Mouse (Mus musculus): Measurements from ENCODE around the gene Spata1. TPM values are rescaled to one million over a fixed set of nuclear protein-coding genes. Genes with fewer than 3 reads are reported as not detected.

Spata1 gene
- polyA plus RNA-seq, 2 experiments from 2014 or later, result 7.8 to 8.1 TPM

DNA sequence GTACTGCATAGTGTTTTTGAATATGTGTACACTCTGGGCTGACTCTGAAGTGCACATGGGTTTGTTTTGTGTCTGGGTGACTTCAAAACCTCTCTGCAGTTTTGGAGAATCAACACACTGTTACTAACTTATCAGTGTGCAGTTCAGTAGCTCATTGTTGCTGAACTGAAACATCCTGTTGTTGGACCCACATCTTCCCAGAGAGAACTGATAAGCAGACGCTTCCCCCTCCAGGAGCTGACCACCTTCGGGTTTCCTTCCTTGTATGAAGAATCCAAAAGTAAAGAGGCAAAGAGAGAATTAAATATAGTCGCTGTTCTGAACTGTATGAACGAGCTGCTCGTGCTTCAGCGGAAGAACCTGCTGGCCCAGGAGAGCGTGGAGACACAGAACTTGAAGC, 80.7 kb downstream of the Spata1 start:
- no peak for ATAC-seq

GRCm38 (mm10) chr3:146417873-146418272, 81.7 kb downstream of the Spata1 start:
- ATAC-seq, result no peak

GRCm38 (mm10) chr3:146414555-146414954, 85.0 kb downstream of the Spata1 start:
- ATAC-seq, result no peak

- no peak for ATAC-seq
Observed at GRCm38 (mm10) chr3:146413992-146414391, 85.6 kb downstream of the Spata1 start.

DNA sequence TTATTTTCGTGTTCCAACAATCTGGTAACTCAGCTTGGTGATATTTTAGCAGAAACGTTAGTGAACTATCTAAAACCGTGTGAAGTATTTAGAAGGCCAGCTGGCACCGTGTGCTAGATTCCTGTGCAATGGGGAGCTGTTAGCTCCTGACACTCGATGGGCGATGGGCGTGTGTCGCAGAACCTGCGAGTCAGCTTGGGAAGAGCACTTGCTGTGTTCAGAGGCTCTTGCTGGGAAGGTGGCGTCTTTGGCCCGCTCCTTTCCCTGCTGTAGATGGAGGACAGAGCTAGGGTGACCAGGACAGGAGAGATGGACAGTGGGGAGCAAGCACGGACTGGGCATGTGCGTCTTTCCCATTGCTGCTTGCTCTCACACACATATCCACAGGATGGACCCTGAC, 86.5 kb downstream of the Spata1 start:
- ATAC-seq, result no peak

GRCm38 (mm10) chr3:146412480-146412879, 87.1 kb downstream of the Spata1 start:
- no peak for ATAC-seq

DNA sequence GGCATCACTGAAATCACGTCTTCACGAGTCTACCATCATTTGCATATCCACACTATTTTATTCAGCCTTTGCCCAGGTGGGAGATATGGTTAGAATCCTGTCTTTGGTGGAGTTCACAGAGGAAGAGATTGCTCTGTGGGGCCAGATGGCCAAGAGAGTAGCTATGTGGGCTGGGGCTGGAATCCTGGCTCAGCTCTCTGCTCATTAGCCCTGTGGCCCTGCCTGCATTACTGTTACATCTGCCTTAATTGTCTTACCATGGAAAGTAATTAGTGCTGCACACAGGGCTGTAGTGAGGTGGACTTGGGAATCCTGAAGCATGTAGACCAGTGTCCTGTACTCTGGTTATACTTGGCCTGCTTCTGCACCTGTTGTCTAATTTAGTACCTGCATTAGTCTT, 87.5 kb downstream of the Spata1 start:
- no peak for ATAC-seq

DNA sequence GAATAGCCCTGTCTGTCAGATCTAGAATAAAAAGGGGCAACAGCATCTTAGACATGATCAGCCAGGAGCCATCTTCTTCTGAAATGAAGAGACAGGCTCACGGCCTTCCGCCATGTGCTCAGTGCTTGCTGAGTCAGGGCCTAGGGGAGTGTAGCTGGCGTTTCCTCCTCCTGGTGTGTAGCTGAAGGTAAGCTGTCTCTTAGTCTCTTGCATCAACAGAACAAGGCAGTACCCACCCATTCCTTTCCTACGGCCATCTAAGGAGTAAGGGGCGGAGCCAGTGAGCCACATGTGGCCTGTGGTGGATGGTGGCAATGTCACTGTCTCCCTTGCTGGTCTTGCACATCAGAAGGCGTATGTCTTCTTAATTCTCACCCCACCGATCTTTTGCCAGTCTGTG, 89.4 kb downstream of the Spata1 start:
- ATAC-seq, result no peak

Other genes starting within 250 kb of the Spata1 start
- gene Ssx2ip, start 95.1 kb downstream of the Spata1 start, polyA plus RNA-seq (2017; shearing (Covaris generic)), result 1 to 10 TPM in 1 of 2 experiments, under 1 TPM in 1; 0.56 to 1.5 TPM
- gene Ctbs, start 50.0 kb downstream of the Spata1 start, polyA plus RNA-seq (2017; shearing (Covaris generic)), result 10 to 100 TPM in 1 of 2 experiments, 1 to 10 TPM in 1; 6.3 to 10.3 TPM
- gene Gng5, start 54 bp upstream of the Spata1 start, polyA plus RNA-seq (2017; shearing (Covaris generic)), result 100 to 1,000 TPM; 331 to 371 TPM
- gene Rpf1, start 21.7 kb upstream of the Spata1 start, polyA plus RNA-seq (2017; shearing (Covaris generic)), result 10 to 100 TPM; 43.8 to 44.1 TPM
- gene Uox, start 70.7 kb upstream of the Spata1 start, polyA plus RNA-seq (2017; shearing (Covaris generic)), result not detected
- not detected for gene Dnase2b, start 115.8 kb upstream of the Spata1 start, polyA plus RNA-seq (2017; shearing (Covaris generic))
- not detected for gene 4930503B20Rik, start 151.6 kb upstream of the Spata1 start, polyA plus RNA-seq (2017; shearing (Covaris generic))
- gene Samd13, start 185.8 kb upstream of the Spata1 start, polyA plus RNA-seq (2017; shearing (Covaris generic)), result under 1 TPM in 1 of 2 experiments, not detected in 1; 0.21 TPM